Mouse (Mus musculus) hindbrain, embryonic 15.5 days (tissue): ENCODE measurements at regions not wholly inside any gene's neighbourhood (a gene's known extent, or its start where the extent isn't known, plus 50 kb on each side); places are given as distances from the start of the nearest gene placed in this dataset.
"Not testable (repeated sequence)": the region's sequence is repeated elsewhere in the genome, so short reads cannot be mapped to it uniquely, and the experiment has no call there.

ENCODE experiments used
- ATAC-seq: fragments of 200-750 bp; cut with Nextera tagmentation; 2 replicates; pipeline ENCODE4 v1.8.0; 2017; ENCODE audit warnings: low read depth, moderate number of reproducible peaks, moderate TSS enrichment; ENCODE audit not compliant: low FRiP score
- H3K27ac ChIP-seq: fragments of 300-500 bp; sonication (generic); replicated peaks from 2 replicates; pipeline ENCODE4 v1.5.1; 2015; ENCODE audit warnings: mild to moderate bottlenecking, inconsistent platforms
- H3K27me3 ChIP-seq: fragments of 300-500 bp; sonication (generic); 2 replicates; pipeline ENCODE4 v1.6.1; 2015; ENCODE audit warnings: control low read depth, inconsistent platforms
- H3K36me3 ChIP-seq: fragments of 300-500 bp; sonication (generic); 2 replicates; pipeline ENCODE4 v1.6.1; 2015; ENCODE audit warnings: control low read depth, inconsistent platforms
- H3K4me1 ChIP-seq: fragments of 300-500 bp; sonication (generic); replicated peaks from 2 replicates; pipeline ENCODE4 v1.6.1; 2015; ENCODE audit warnings: control low read depth, inconsistent platforms
- H3K4me2 ChIP-seq: fragments of 300-500 bp; sonication (generic); 2 replicates; pipeline ENCODE4 v1.6.1; 2015; ENCODE audit warnings: moderate library complexity, mild to moderate bottlenecking, inconsistent platforms
- H3K4me3 ChIP-seq: fragments of 300-500 bp; sonication (generic); 2 replicates; pipeline ENCODE4 v1.5.1; 2015; ENCODE audit warnings: mild to moderate bottlenecking, inconsistent platforms
- H3K9ac ChIP-seq: fragments of 300-500 bp; sonication (generic); 2 replicates; pipeline ENCODE4 v1.6.1; 2015; ENCODE audit warnings: inconsistent platforms
- H3K9me3 ChIP-seq: fragments of 300-500 bp; sonication (generic); 2 replicates; pipeline ENCODE4 v1.6.1; 2016; ENCODE audit warnings: control low read depth, inconsistent platforms
- WGBS: fragments of 180-500 bp; shearing (Covaris S2); methylation state at CpG from one replicate; pipeline ENCODE4 v1.1.7; 2015; 5-methylcytosine and 5-hydroxymethylcytosine counted together

DNA sequence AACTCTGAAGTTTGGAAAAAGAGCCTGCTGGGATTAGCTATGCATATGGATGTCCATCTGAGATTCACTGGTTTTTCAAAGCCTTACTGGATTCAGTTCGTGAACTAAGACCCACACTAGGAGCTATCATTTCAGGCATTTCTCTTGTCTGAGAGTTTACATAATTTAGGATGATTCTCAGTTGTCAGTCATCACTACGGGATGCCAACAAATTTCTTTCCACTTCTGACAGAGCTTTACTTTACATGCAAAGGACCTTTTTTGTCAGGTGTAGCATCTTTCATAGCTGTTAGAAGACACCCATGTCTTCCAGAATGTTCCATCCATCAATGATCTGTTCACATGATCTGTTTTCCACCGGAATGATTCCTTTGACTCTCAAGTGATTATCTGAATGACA lies 154.4 kb downstream of the Gm31371 start:
- H3K36me3 ChIP-seq, H3K4me2 ChIP-seq, H3K9ac ChIP-seq, H3K4me3 ChIP-seq, H3K4me1 ChIP-seq, ATAC-seq, H3K9me3 ChIP-seq, H3K27me3 ChIP-seq, H3K27ac ChIP-seq: not testable (repeated sequence)
- WGBS = 71% methylated on average over 2 of the region's 3 CpGs

DNA sequence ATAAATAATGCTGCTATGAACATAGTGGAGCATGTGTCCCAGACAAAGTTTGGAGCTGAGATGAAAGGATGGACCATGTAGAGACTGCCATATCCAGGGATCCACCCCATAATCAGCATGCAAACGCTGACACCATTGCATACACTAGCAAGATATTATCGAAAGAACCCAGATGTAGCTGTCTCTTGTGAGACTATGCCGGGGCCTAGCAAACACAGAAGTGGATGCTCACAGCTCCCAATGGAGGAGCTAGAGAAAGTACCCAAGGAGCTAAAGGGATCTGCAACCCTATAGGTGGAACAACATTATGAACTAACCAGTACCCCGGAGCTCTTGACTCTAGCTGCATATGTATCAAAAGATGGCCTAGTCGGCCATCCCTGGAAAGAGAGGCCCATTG lies 194.9 kb downstream of the Gm31371 start:
- not testable (repeated sequence) for H3K27ac ChIP-seq, ATAC-seq, H3K27me3 ChIP-seq, H3K9ac ChIP-seq, H3K4me3 ChIP-seq, H3K4me2 ChIP-seq, H3K9me3 ChIP-seq, H3K4me1 ChIP-seq, H3K36me3 ChIP-seq
- WGBS = 86% methylated on average over 5 of the region's 5 CpGs

DNA sequence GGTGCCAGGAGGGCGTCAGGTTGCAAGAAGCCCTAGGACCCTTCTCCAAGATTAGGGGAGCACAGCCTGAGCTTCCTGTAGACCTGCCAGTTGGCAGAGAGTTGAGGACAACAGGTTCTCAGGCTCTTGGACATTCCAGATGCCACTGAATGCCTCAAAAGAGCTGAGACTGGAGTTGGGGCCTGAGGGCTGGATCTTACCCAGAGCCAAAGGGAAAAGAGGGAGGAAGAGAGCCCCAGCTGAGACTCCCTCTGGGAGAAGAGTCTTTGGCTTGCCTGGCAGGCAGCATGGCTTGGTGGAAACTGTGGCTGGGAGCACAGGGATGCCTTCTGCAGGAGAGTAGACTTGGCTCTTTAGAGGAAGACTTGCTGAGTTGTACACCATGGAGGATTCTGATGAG lies 197.0 kb downstream of the Gm31371 start:
- H3K9me3 ChIP-seq, H3K4me2 ChIP-seq, H3K27ac ChIP-seq, H3K9ac ChIP-seq, H3K27me3 ChIP-seq, H3K36me3 ChIP-seq, H3K4me3 ChIP-seq, ATAC-seq, H3K4me1 ChIP-seq: not testable (repeated sequence)
- no CpG with 5 or more reads among the region's 1 CpGs for WGBS

DNA sequence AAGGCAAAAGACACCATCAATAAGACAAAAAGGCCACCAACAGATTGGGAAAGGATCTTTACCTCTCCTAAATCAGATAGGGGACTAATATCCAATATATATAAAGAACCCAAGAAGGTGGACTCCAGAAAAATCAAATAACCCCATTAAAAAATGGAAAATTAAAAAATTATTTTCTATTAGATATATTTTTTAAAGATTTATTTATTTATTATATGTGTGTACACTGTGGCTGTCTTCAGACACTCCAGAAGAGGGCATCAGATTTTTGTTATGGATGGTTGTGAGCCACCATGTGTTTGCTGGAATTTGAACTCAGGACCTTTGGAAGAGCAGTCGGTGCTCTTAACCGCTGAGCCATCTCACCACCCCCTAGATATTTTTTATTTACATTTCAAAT lies 199.2 kb downstream of the Gm31371 start:
- not testable (repeated sequence) for H3K4me3 ChIP-seq, H3K4me2 ChIP-seq, H3K9me3 ChIP-seq, H3K27ac ChIP-seq, ATAC-seq, H3K4me1 ChIP-seq, H3K9ac ChIP-seq, H3K36me3 ChIP-seq, H3K27me3 ChIP-seq
- no CpG with 5 or more reads among the region's 2 CpGs for WGBS

DNA sequence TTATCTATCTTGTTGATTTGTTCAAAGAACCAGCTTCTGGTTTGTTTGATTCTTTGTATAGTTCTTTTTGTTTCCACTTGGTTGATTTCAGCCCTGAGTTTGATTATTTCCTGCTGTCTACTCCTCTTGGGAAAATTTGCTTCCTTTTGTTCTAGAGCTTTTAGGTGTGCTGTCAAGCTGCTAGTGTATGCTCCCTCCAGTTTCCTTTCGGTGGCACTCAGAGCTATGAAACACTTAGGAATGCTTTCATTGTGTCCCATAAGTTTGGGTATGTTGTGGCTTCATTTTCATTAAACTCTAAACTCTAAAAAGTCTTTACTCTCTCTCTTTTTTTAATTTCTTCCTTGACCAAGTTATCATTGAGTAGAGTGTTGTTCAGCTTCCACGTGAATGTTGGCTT lies 204.0 kb downstream of the Gm31371 start:
- not testable (repeated sequence) for H3K4me2 ChIP-seq

DNA sequence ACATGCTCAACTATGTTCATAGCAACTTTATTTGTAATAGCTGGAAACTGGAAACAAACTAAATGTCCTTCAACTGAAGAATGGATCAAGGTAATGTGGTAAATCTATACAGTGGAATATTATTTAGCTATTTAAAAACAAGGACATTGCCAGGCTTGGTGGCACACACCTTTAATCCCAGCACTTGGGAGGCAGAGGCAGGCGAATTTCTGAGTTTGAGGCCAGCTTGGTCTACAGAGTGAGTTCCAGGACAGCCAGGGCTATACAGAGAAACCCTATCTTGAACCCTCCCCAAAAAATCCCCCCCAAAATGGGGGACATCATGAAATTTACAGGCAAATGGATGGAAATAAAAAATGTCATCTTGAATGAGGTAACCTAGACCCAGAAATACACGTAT lies 213.6 kb downstream of the Gm31371 start:
- H3K4me1 ChIP-seq, ATAC-seq, H3K9ac ChIP-seq, H3K27me3 ChIP-seq, H3K9me3 ChIP-seq, H3K27ac ChIP-seq, H3K36me3 ChIP-seq, H3K4me2 ChIP-seq, H3K4me3 ChIP-seq: not testable (repeated sequence)
- WGBS = 74% methylated on average over 2 of the region's 2 CpGs

More for the DNA sequence above, 204.0 kb downstream of the Gm31371 start:
- H3K4me3 ChIP-seq, H3K36me3 ChIP-seq, H3K9me3 ChIP-seq, H3K9ac ChIP-seq, H3K4me1 ChIP-seq, H3K27ac ChIP-seq, H3K27me3 ChIP-seq, ATAC-seq: not testable (repeated sequence)
- WGBS = 86% methylated on average over 1 of the region's 2 CpGs

DNA sequence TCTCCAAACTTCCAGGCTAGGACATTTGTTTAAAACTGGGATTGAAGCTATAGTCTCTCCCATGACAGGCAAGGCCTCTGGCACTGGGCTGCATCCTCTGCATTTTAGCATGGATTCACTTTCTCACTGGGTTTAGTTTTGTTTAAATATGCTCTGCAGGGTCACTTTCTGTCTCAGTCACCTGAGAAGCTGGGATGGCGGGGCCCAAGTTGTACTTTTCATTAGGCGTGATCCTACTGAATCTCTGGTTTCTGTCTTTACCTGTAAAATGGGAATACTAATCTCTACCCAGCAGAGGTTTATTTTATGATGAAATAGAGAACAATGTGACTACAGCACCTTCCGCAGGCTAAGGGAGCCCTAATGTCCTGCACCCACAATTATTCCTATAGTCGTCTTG lies 216.4 kb downstream of the Gm31371 start:
- not testable (repeated sequence) for H3K4me3 ChIP-seq, H3K9ac ChIP-seq, ATAC-seq, H3K4me2 ChIP-seq, H3K4me1 ChIP-seq, H3K9me3 ChIP-seq, H3K27ac ChIP-seq, H3K36me3 ChIP-seq, H3K27me3 ChIP-seq
- 88% methylated on average over 4 of the region's 4 CpGs for WGBS

DNA sequence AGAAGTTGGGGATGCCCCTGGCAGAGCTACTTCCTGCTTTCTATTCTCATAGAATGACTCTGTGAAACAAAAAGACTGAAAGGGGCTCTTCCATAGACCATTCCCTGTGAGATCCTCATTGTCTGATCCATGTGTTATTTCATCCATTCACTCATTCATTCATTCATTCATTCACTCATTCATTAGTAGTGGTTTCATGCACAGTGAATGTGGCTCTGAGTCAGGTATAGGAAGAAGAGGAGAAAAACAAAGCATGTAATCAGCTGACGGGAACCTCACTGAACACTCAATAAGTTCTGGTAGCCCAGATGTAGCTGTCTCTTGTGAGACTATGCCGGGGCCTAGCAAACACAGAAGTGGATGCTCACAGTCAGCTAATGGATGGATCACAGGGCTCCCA lies 217.0 kb downstream of the Gm31371 start:
- H3K27me3 ChIP-seq, H3K9me3 ChIP-seq, H3K36me3 ChIP-seq, H3K4me2 ChIP-seq, H3K9ac ChIP-seq, H3K4me3 ChIP-seq, H3K4me1 ChIP-seq, ATAC-seq, H3K27ac ChIP-seq: not testable (repeated sequence)
- WGBS = 97% methylated on average over 2 of the region's 2 CpGs

DNA sequence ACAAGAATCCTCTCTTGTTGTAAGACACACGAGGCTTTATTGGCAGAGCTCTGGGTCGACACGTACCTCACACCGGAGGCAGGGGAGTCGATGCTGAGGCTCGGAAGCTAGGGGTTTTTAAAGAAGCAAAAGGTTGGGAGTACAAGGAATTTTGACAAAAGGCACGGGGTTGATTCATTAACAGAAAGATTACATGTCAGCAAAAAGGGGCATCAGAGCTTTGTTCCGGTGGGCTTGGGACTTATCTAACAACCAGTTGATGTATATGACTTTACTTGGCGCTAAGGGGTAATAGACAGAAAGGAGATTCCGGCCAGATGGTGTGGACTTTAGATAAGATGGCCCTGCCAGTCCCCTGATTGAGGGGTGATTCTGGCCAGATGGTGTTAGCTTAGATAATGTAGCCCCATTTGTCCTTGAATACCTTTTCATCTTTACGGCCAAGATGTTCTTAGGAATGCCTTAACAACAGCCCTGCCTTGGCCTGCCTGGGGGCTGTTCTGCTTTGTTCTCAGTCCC lies 218.3 kb downstream of the Gm31371 start:
- not testable (repeated sequence) for H3K9ac ChIP-seq, H3K4me2 ChIP-seq, H3K36me3 ChIP-seq, H3K27me3 ChIP-seq, ATAC-seq, H3K9me3 ChIP-seq, H3K4me3 ChIP-seq, H3K27ac ChIP-seq, H3K4me1 ChIP-seq
- 96% methylated on average over 10 of the region's 11 CpGs for WGBS

DNA sequence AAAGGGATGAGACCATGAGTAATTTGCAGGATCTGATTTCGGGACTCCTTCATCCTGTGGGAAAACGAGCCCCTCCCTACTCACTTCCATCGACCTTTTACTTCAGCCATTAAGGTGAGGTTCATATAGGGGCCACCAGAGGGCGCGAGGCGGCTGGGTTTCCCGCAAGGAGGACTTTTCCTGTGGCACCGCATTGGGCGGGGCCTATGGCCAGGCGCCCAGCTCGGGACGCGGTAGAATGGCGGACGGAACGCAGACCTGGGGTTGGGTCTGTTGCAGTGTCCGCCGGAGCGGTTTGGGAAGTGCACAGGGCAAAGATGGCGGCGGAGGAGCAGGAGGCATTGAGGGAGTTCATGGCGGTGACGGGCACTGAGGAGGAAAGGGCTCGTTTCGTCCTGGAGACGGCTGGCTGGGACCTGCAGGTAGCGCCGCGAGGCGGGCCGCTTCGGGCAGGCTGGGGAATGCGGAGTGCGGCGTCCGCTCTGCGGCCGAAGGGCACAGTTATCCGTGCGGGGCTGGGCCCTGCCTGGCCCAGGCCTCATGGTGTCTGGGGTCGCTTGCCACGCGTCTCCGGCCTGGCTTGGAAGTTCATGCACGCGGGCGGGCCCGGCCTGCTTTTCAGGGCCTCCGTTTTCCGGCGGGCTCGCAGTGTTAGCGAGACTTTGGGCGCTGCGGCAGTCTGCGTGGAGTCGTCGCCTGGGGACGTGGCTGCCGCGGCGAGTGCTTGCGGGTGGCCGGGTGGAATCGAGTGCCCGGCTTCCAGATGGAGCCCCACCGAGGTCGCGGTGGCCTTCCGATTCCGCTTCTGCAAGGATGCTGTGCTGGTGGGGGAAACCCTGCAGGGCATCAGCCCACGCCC lies 219.1 kb downstream of the Gm31371 start:
- H3K27me3 ChIP-seq, H3K4me1 ChIP-seq, H3K9me3 ChIP-seq, H3K36me3 ChIP-seq: not testable (repeated sequence)
- Histone ChIP-seq H3K9ac (peak overlapping the region; percentile 71), H3K27ac (peak overlapping the region; percentile 82), H3K4me2 (peak overlapping the region; percentile 46), H3K4me3 (peak overlapping the region; percentile 52)
- 11% methylated on average over 65 of the region's 72 CpGs for WGBS
- peak; percentile 100 for ATAC-seq

DNA sequence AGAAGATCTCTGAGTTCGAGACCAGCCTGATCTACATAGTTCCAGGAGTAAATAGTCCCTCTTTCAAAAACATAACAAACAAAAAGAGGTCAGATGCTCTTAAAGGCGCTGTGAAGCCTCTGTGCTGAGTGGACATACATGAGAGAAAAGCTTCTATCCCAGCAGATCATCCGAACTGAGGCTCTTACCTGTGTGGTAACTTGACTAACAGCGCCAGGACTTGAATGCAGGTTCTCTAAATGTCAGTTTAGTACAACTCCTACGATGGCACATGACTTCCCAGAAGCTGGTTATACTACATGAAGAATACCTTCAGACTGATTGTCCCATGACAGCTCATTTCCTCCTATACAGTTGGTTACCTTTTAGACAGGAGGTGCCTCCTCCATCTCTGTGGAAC lies 220.4 kb downstream of the Gm31371 start:
- H3K27ac ChIP-seq, H3K9me3 ChIP-seq, H3K9ac ChIP-seq, H3K4me3 ChIP-seq, H3K36me3 ChIP-seq, H3K4me1 ChIP-seq, H3K27me3 ChIP-seq, ATAC-seq: not testable (repeated sequence)
- peak overlapping the region; percentile 26; the same call in 1 of the 2 replicates for H3K4me2 ChIP-seq
- WGBS = 90% methylated on average over 5 of the region's 5 CpGs

DNA sequence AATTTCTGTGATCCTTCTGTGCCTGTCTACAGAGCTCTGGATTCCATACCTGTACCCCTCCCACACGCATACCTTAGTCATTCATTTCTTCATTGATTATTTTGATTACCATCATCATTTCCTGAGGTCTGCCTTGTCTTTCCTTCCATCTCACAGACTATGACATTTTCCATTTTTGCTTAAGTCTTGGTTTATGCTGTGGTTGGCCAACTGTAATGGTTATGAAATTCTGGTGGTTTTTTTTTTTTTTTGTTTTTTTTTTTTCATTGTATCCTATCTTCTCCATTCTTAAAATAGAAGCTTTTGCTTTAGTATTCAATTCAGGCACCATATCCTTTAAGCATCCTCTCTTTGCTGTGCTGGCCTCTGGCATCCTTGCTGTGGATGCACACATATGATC lies 227.4 kb downstream of the Gm15319 start:
- not testable (repeated sequence) for ATAC-seq, H3K9me3 ChIP-seq

DNA sequence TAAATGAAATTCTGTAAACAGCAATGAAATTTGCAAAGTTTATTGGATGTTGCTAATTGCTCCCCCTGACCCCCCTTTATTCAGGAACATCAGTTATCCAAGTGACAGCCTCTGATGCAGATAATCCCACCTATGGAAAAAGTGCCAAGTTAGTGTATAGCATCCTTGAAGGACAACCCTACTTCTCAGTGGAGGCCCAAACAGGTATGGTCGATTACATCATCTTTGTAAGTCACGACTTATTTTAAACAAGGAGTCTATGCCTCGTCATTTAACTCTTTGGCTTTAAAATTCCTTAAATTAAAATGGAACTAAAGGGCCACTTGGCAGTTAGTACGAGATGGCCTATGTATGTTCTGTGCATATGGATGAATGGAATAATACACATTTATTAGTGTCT lies 217.6 kb downstream of the Gm15319 start:
- not testable (repeated sequence) for H3K9me3 ChIP-seq, H3K9ac ChIP-seq, H3K4me2 ChIP-seq, H3K27me3 ChIP-seq, H3K36me3 ChIP-seq, H3K27ac ChIP-seq, H3K4me1 ChIP-seq, H3K4me3 ChIP-seq, ATAC-seq
- WGBS = 87% methylated on average over 4 of the region's 4 CpGs

More for the DNA sequence above, 227.4 kb downstream of the Gm15319 start:
- not testable (repeated sequence) for H3K9ac ChIP-seq, H3K4me3 ChIP-seq, H3K4me1 ChIP-seq, H3K27me3 ChIP-seq, H3K27ac ChIP-seq, H3K36me3 ChIP-seq, H3K4me2 ChIP-seq
- WGBS = 100% methylated on average over 1 of the region's 1 CpGs
